Mouse (Mus musculus) heart, embryonic 11.5 days (tissue): ENCODE results near the gene Nbeal2. TPM values are rescaled to one million over a fixed set of nuclear protein-coding genes. Genes with fewer than 3 reads are reported as not detected.

Source experiments
- ATAC-seq: fragments of 200-750 bp; cut with Nextera tagmentation; replicated peaks from 2 replicates; pipeline ENCODE4 v1.8.0; 2017; ENCODE audit warnings: moderate library complexity; ENCODE audit not compliant: insufficient number of reproducible peaks, low FRiP score, low TSS enrichment
- H3K27ac ChIP-seq: fragments of 300-500 bp; sonication (generic); 2 replicates; pipeline ENCODE4 v1.5.1; 2014; ENCODE audit warnings: mild to moderate bottlenecking, low read depth, low read length
- H3K27me3 ChIP-seq: fragments of 300-500 bp; sonication (generic); 2 replicates; pipeline ENCODE4 v1.6.1; 2014; ENCODE audit warnings: mild to moderate bottlenecking, low read length, mixed read lengths; ENCODE audit not compliant: control insufficient read depth, insufficient read depth
- H3K36me3 ChIP-seq: fragments of 300-500 bp; sonication (generic); 2 replicates; pipeline ENCODE4 v1.6.1; 2014; ENCODE audit warnings: mild to moderate bottlenecking, low read length, moderate library complexity, mixed read lengths; ENCODE audit not compliant: control insufficient read depth, insufficient read depth
- H3K4me1 ChIP-seq: fragments of 300-500 bp; sonication (generic); 2 replicates; pipeline ENCODE4 v1.6.1; 2014; ENCODE audit warnings: low read length; ENCODE audit not compliant: control insufficient read depth, insufficient read depth
- H3K4me2 ChIP-seq: fragments of 300-500 bp; sonication (generic); 2 replicates; pipeline ENCODE4 v1.6.1; 2014; ENCODE audit warnings: mild to moderate bottlenecking, moderate library complexity
- H3K4me3 ChIP-seq: fragments of 300-500 bp; sonication (generic); 2 replicates; pipeline ENCODE4 v1.5.1; 2014; ENCODE audit warnings: low read depth, low read length
- H3K9ac ChIP-seq: fragments of 300-500 bp; sonication (generic); 2 replicates; pipeline ENCODE4 v1.6.1; 2014; ENCODE audit warnings: mild to moderate bottlenecking, low read depth, low read length, moderate library complexity
- H3K9me3 ChIP-seq: fragments of 300-500 bp; sonication (generic); replicated peaks from 2 replicates; pipeline ENCODE4 v1.6.1; 2016; ENCODE audit warnings: low read length; ENCODE audit not compliant: control insufficient read depth
- WGBS: fragments of 180-500 bp; shearing (Covaris S2); extraction: QIAGEN DNeasy Blood & Tissue Kit; methylation state at CpG from one replicate; pipeline ENCODE4 v1.1.7; 2014; ENCODE audit not compliant: insufficient replicate concordance; 5-methylcytosine and 5-hydroxymethylcytosine counted together
- polyA plus RNA-seq: library from polyadenylated mRNA; unstranded; fragments of >200 nt; fragmentation: Nextera tagmentation; extraction: Ambion mirVana; gene quantifications from 2 replicates; pipeline ENCODE4 v1.2.1, GENCODE M21; 2014

The Nbeal2 gene
- 1.4 and 1.6 TPM in 2 replicates for polyA plus RNA-seq

DNA sequence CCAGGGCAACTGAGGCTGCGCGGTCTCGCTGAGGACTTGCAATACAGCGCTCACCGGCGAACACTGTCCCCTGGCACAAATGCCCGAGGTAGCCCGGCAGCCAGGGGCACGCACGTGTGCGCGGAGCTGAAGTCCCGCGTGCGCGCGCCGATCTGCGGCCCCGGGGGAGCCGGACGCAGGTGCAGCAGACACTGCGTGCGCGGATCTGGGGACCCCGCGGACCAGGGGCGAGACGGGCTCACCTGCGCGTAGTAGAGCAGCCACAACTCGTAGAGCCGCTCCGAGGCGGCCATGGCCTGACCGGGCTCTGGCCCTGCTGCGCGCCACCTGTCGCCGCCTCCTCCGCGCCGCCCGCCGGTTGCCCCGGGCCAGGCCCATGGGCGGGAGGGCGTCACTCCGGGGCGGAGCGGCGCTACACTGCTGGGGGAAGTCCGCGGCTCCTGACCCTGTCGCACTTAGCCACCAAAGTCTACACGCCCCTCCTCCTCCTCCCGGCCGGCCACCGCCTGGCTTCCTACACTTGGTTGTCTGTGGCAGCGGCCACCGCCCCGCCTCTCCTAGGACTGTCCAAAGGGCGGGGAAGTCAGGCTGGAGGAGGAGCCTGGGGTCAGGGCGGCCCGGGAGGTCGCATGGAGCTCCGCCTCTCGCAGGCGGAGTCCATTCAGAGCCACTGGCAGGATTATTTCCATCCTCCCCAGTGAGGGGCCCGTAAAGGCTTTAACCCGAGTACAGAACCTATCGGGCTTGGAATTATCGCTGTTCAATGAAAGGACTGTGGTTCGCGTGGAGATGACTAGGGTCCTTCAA lies at the start of gene Nbeal2:
Gene Nbeal2 (minus strand): TSS at position 507 of the 807 bp plus-strand sequence.
- Histone ChIP-seq H3K4me1 (peaks cover 42% of the 10 kb centered on the region), H3K27ac (peak within 1 kb of the TSS; percentile 54), H3K4me2 (peak within 1 kb of the TSS; percentile 99), H3K36me3 (no peaks in the 10 kb centered on the region), H3K9me3 (no peaks in the 10 kb centered on the region), H3K9ac (peak within 1 kb of the TSS; percentile 78), H3K4me3 (peak within 1 kb of the TSS; percentile 79), H3K27me3 (peaks cover 13% of the 10 kb centered on the region)
- WGBS = under 1% methylated on average over 75 of the region's 75 CpGs
- peak; percentile 92 for ATAC-seq

DNA sequence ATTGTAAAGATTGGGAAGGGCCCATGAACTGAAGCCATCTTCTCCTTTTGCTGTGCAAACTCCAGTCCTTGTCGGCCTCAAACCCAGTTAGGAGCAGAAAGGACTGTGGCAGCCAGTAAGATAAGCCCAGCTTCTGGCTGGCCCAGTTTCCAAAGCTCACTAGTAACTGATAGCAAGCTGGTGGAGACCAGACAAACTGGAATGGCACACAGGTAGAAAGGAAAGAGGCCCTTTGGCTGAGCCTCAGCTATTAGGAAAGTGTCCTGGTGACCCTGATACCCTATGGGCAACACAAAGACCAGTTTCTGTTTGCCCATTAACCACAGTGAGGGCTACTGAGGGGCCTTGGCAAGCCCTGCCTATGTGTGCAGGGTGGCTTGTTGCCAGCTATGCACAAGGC lies 48.9 kb upstream of the Nbeal2 start:
- 57% methylated on average over 1 of the region's 1 CpGs for WGBS
- Histone ChIP-seq H3K4me3 (no peak overlapping the region), H3K9me3 (no peaks in the 10 kb centered on the region), H3K27me3 (no peaks in the 10 kb centered on the region), H3K36me3 (peaks cover 4% of the 10 kb centered on the region; the same call in 1 of the 2 replicates), H3K4me1 (no peaks in the 10 kb centered on the region), H3K9ac (no peak overlapping the region), H3K4me2 (no peak overlapping the region), H3K27ac (no peak overlapping the region)
- no peak for ATAC-seq

DNA sequence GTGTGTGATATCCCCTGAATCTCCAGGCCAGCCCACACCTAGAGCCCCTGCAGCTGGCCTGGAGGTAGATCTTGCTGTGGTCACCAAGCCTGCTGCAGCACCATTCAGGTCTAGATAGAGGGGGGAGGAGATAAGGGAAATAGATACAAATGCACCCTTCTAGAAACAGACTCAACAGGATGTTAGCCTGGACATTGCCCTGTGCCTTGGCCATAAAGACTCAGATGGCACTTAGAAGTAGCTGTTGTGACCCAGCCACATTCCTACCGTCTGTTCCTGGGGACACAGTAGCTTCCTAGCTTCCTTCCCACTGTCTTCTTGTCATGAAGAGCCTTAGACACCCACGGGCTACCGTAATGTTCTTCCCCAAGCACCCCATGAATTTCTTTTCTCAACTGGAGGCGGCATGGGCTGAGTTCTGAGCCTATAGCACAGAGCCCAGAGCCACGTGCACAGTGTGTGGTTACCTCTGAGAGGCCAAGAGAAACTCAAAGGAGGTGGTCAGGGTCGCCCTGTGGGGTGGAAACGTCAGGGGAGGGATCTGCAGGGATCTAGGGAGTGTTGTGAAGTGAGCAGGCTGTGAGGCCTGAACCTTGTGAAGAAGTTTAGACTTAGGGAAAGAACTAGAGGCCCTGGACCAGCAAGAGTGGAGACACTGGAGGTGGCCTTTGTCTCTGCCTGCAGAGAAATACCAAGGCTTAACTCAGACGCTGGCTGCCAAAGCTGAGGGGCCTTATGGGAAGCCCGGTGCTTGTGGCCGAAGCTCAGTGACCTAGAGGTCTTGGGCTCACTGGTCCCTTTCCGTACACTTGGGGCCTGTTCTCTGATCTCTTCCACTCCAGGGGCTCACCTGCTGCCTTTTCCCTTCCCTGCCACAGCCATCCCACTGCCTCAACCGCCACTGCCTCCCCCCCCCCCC lies 47.4 kb upstream of the Nbeal2 start:
- ATAC-seq = no peak
- Histone ChIP-seq H3K4me2 (no peak overlapping the region), H3K4me3 (no peak overlapping the region), H3K27me3 (no peaks in the 10 kb centered on the region), H3K27ac (no peak overlapping the region), H3K9ac (no peak overlapping the region), H3K36me3 (peaks cover 4% of the 10 kb centered on the region; the same call in 1 of the 2 replicates), H3K9me3 (no peaks in the 10 kb centered on the region), H3K4me1 (no peaks in the 10 kb centered on the region)
- 75% methylated on average over 11 of the region's 12 CpGs for WGBS

DNA sequence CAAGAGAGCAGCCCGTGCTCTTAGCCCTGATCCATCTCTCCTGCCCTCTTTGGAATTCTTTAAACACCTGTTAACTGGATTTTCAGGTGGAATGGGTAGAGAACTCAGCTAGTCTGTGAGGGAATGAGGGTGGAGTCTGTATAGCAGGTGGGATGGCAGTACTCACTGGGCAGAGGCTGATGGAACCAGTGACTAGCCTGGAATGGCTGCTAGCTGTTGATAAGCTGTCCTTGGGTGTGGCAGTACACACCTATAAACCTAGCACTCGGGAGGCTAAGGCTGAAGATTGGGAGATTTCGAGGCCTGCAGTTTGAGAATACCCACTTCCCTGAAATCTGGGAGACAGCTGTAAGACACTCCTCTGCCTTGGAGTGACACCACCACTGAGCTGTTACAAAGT lies 45.6 kb upstream of the Nbeal2 start:
- ATAC-seq = no peak
- 83% methylated on average over 3 of the region's 3 CpGs for WGBS

DNA sequence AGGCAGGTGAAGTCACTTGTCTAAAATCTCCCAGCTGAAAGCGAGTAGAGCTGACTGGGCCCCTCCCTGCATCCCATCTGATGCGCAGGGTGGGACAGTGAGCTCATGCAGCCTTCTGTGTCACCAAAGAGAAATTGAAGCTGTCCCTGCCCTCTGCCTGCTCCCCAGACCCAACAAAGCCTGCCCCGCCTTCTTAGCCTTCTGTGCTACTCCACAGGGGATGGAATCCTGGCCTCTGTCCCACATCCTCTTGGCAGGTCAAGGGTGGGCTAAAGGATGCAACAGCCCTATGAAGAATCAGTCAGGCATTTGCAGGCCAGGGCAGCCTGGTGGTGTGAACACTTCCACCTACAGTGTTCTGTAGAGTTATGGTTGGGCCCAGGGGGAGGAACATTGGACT lies 43.5 kb upstream of the Nbeal2 start:
- H3K4me1 ChIP-seq = 0 out of 2 replicates have a peak, but pooled peaks cover 6% of the 10 kb centered on the region
- no peak overlapping the region for H3K4me3 ChIP-seq
- no peaks in the 10 kb centered on the region for H3K27me3 ChIP-seq
- H3K9ac ChIP-seq = no peak overlapping the region
- no peak overlapping the region for H3K4me2 ChIP-seq
- WGBS = 94% methylated on average over 3 of the region's 3 CpGs
- no peaks in the 10 kb centered on the region for H3K9me3 ChIP-seq
- no peaks in the 10 kb centered on the region for H3K36me3 ChIP-seq
- no peak for ATAC-seq
- no peak overlapping the region for H3K27ac ChIP-seq

More for the DNA sequence above, 45.6 kb upstream of the Nbeal2 start:
- no peak overlapping the region for H3K4me3 ChIP-seq
- H3K4me1 ChIP-seq = 0 out of 2 replicates have a peak, but pooled peaks cover 6% of the 10 kb centered on the region
- no peak overlapping the region for H3K27ac ChIP-seq
- H3K4me2 ChIP-seq = no peak overlapping the region
- no peak overlapping the region for H3K9ac ChIP-seq
- 0 out of 2 replicates have a peak, but pooled peaks cover under 1% of the 10 kb centered on the region for H3K36me3 ChIP-seq
- no peaks in the 10 kb centered on the region for H3K27me3 ChIP-seq
- H3K9me3 ChIP-seq = no peaks in the 10 kb centered on the region

DNA sequence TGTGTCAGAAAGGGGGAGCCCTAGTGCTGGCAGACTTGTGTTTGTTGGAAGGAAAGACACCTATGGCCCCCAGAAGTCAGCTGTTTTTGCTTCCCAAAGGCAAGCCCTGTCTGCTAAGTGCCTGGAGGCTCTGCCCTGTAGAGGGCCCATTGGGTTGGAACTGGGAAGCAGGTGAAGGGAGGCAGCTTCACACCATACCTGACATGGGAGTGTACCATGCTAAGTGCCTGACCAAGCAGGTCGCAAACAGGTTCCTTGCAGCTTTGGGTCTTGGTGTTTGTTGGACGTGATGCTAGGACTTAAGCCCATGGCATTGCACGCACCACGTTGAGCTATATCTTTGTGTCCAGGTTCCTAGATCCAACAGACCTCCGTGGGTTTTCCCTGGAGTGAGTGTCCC lies 42.5 kb upstream of the Nbeal2 start:
- Histone ChIP-seq H3K36me3 (no peaks in the 10 kb centered on the region), H3K4me1 (0 out of 2 replicates have a peak, but pooled peaks cover 6% of the 10 kb centered on the region), H3K9me3 (no peaks in the 10 kb centered on the region), H3K27ac (no peak overlapping the region), H3K27me3 (no peaks in the 10 kb centered on the region), H3K4me3 (no peak overlapping the region), H3K4me2 (no peak overlapping the region), H3K9ac (no peak overlapping the region)
- no peak for ATAC-seq
- WGBS = 95% methylated on average over 5 of the region's 5 CpGs

DNA sequence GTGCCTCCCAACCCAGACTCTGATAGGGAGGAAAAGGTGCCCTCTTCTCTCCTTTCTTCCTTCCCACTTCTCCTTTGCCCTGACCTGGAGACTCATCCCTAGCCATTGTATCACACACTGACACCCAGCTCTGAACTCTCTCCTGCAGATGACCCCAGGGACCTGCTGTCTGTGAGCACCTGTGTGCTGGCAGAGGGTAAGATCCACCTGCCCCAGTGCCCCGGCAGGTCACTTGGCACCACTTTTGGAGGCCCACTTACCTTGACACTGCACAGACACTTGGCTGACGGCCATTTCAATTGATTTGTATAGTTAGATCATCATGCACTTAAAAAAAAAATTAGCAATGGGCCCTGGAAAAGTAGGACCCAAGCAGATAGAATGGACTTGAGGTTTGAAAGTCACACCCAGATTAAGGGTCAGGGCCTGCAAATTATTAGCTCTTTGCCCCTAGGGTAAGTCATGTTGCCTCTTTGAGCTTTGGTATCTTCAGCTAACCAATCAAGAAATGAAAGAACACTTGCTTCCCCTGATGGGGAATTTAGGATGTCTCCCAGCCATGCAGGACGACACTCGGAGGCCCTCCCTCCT lies 41.3 kb upstream of the Nbeal2 start:
- no peak for ATAC-seq
- Histone ChIP-seq H3K27me3 (no peaks in the 10 kb centered on the region), H3K4me1 (0 out of 2 replicates have a peak, but pooled peaks cover 6% of the 10 kb centered on the region), H3K4me2 (no peak overlapping the region), H3K4me3 (no peak overlapping the region), H3K9ac (no peak overlapping the region), H3K9me3 (no peaks in the 10 kb centered on the region), H3K36me3 (no peaks in the 10 kb centered on the region), H3K27ac (no peak overlapping the region)
- 69% methylated on average over 4 of the region's 4 CpGs for WGBS

DNA sequence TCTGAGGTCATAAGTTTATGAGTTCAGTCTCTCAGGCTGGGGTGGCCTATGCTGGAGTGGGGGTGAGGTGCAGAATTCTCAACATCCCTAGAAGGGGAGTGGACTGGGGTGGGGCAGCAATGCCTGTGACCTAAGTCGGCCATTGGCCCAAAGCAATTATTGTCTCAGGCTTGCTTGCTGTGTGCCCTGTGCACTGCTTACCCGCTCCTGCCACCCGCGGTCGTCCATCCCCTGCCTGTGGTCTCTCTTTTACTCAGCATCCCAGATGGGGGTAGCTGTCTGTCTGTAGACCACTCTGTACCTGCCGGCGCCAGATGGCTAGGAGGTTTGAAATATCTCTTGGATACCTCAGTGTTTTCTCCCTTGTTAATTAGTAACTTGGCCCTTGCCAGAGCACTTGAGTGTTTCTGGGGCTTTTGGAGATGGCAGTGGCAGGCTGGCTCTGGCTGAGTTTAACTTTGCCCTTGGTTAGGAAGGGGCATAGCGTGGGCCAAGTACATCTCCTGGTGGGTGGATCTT lies 35.4 kb upstream of the Nbeal2 start:
- Histone ChIP-seq H3K9ac (no peak overlapping the region), H3K27ac (no peak overlapping the region), H3K36me3 (no peaks in the 10 kb centered on the region), H3K27me3 (no peaks in the 10 kb centered on the region), H3K9me3 (no peaks in the 10 kb centered on the region), H3K4me2 (no peak overlapping the region), H3K4me3 (no peak overlapping the region), H3K4me1 (peaks cover 17% of the 10 kb centered on the region)
- WGBS = 90% methylated on average over 8 of the region's 8 CpGs
- no peak for ATAC-seq
